Mouse (Mus musculus): ENCODE results near the gene Ccdc69.

DNA sequence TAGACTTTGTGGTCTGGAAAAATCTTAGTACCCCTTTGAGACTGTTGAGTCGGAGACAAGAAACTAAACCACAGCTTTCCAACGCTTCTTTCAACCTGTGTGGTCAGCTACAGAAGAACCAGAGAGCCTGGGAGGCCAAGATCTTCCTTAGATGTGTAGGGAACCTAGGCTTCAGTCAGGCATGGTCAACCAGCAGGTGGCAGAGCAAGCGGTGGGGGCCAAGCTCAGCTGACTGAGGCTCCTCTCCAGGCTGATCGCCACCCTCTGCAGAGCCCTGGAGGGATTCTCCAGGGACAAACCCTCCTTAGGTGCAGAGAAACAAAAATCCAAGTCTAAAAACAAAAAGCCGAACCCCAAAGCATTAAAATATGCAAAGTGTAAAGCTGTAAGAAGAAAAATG, 31.3 kb downstream of the Ccdc69 start:
- TF ChIP-seq GATA1 (IDR thresholded peaks at IDR 0.05; ENCODE audit: borderline replicate concordance, low read length): no peak
- no peak for TF ChIP-seq FLI1 (IDR thresholded peaks at IDR 0.05; ENCODE audit: low read length)

Measured in megakaryocyte, embryonic 14.5 days (primary cell).